Mouse (Mus musculus) forebrain, embryonic 14.5 days (tissue): ENCODE data around the gene Slc6a4. TPM values are rescaled to one million over a fixed set of nuclear protein-coding genes. Genes with fewer than 3 reads are reported as not detected.
A peak's percentile ranks its signal among the peaks of the same experiment; 100 is the strongest.

Experiments used
- ATAC-seq: fragments of 200-750 bp; cut with Nextera tagmentation; 2 replicates; pipeline ENCODE4 v1.8.0; 2017; ENCODE audit warnings: mild to moderate bottlenecking, moderate library complexity
- DNase-seq: peaks from one replicate; pipeline ENCODE4 v3.0.0-alpha.2; 2015; ENCODE audit warnings: low spot score
- H3K27ac ChIP-seq: fragments of 300-500 bp; sonication (generic); 2 replicates; pipeline ENCODE4 v1.5.1; 2014; ENCODE audit warnings: low read depth, mild to moderate bottlenecking, control low read depth, low read length, moderate library complexity
- H3K27me3 ChIP-seq: fragments of 300-500 bp; sonication (generic); replicated peaks from 2 replicates; pipeline ENCODE4 v1.6.1; 2014; ENCODE audit warnings: low read length, control low read depth, mixed read lengths; ENCODE audit not compliant: control insufficient read depth, insufficient read depth
- H3K36me3 ChIP-seq: fragments of 300-500 bp; sonication (generic); 2 replicates; pipeline ENCODE4 v1.6.1; 2014; ENCODE audit warnings: low read length, control low read depth; ENCODE audit not compliant: control insufficient read depth, insufficient read depth
- H3K4me1 ChIP-seq: fragments of 300-500 bp; sonication (generic); 2 replicates; pipeline ENCODE4 v1.6.1; 2014; ENCODE audit warnings: antibody characterized with exemption, low read length, control low read depth; ENCODE audit not compliant: control insufficient read depth, insufficient read depth
- H3K4me2 ChIP-seq: fragments of 300-500 bp; sonication (generic); 2 replicates; pipeline ENCODE4 v1.6.1; 2014; ENCODE audit warnings: mild to moderate bottlenecking, control low read depth, low read length
- H3K4me3 ChIP-seq: fragments of 300-500 bp; sonication (generic); 2 replicates; pipeline ENCODE4 v1.5.1; 2014; ENCODE audit warnings: low read depth, low read length, control low read depth
- H3K9ac ChIP-seq: fragments of 300-500 bp; sonication (generic); 2 replicates; pipeline ENCODE4 v1.6.1; 2014; ENCODE audit warnings: mild to moderate bottlenecking, low read length, control low read depth, moderate library complexity
- H3K9me3 ChIP-seq: fragments of 300-500 bp; sonication (generic); replicated peaks from 2 replicates; pipeline ENCODE4 v1.6.1; 2016; ENCODE audit warnings: low read length, control low read depth, mixed read lengths; ENCODE audit not compliant: control insufficient read depth
- WGBS: fragments of 180-500 bp; shearing (Covaris S2); extraction: QIAGEN DNeasy Blood & Tissue Kit; methylation state at CpG from one replicate; pipeline ENCODE4 v1.1.7; 2014; 5-methylcytosine and 5-hydroxymethylcytosine counted together
- polyA plus RNA-seq: library from polyadenylated mRNA; unstranded; fragments of >200 nt; fragmentation: Nextera tagmentation; extraction: Ambion mirVana; gene quantifications from 2 replicates; pipeline ENCODE4 v1.2.1, GENCODE M21; 2014

Gene Slc6a4
- polyA plus RNA-seq = 0.10 and 0.46 TPM in 2 replicates

- no peak for ATAC-seq
These were observed at the start of gene Slc6a4 for GRCm38 (mm10) chr11:76997916-76998704. Slc6a4 (plus strand) TSS chr11:76998603.

DNA sequence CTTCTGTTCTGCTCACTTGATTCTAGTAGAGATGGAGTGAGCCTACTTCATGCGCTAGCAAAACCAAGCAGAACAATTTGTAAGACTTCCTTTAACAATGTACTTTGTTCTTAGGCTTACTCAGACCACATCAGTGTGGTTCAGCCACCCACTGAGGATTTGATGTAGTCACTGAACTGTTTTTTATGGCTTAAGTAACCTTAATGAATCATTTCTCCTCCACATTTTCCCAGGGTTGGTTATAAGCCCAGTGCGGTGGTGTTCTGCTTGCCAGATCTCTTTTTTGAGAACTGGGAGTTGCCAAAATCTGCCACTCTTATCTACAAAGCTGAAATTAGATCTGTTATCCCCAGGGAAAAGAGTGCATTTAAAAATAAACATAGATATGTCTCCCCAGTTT lies 44.9 kb upstream of the Slc6a4 start:
- Histone ChIP-seq H3K27ac (no peak overlapping the region), H3K9me3 (no peaks in the 10 kb centered on the region), H3K36me3 (peaks cover 70% of the 10 kb centered on the region), H3K27me3 (no peaks in the 10 kb centered on the region), H3K4me3 (no peak overlapping the region), H3K4me1 (no peaks in the 10 kb centered on the region), H3K4me2 (no peak overlapping the region), H3K9ac (no peak overlapping the region)
- ATAC-seq (no peak), DNase-seq (no peak)
- WGBS = 85% methylated on average over 2 of the region's 2 CpGs

More at GRCm38 (mm10) chr11:76997916-76998704, at the start of gene Slc6a4:
- H3K4me3 ChIP-seq = peak within 1 kb of the TSS; percentile 40
- no peak within 1 kb of the TSS for H3K27ac ChIP-seq
- H3K9me3 ChIP-seq = no peaks in the 10 kb centered on the region
- peaks cover 8% of the 10 kb centered on the region; the same call in 1 of the 2 replicates for H3K4me1 ChIP-seq
- WGBS = under 1% methylated on average over 43 of the region's 52 CpGs
- peaks cover 48% of the 10 kb centered on the region for H3K27me3 ChIP-seq
- peak within 1 kb of the TSS; percentile 73 for H3K4me2 ChIP-seq
- H3K9ac ChIP-seq = peak within 1 kb of the TSS; percentile 44
- DNase-seq = peak; percentile 28
- no peaks in the 10 kb centered on the region for H3K36me3 ChIP-seq

GRCm38 (mm10) chr11:76965703-76966102 lies 32.7 kb upstream of the Slc6a4 start:
- no peak overlapping the region for H3K9ac ChIP-seq
- no peak overlapping the region for H3K27ac ChIP-seq
- H3K27me3 ChIP-seq = no peaks in the 10 kb centered on the region
- no peaks in the 10 kb centered on the region for H3K9me3 ChIP-seq
- H3K4me3 ChIP-seq = no peak overlapping the region
- 97% methylated on average over 3 of the region's 3 CpGs for WGBS
- H3K4me2 ChIP-seq = no peak overlapping the region
- ATAC-seq (no peak), DNase-seq (no peak)
- no peaks in the 10 kb centered on the region for H3K4me1 ChIP-seq
- peaks cover 79% of the 10 kb centered on the region for H3K36me3 ChIP-seq

GRCm38 (mm10) chr11:76970328-76970727 lies 28.1 kb upstream of the Slc6a4 start:
- no peak overlapping the region for H3K4me2 ChIP-seq
- H3K4me1 ChIP-seq = no peaks in the 10 kb centered on the region
- ATAC-seq = no peak
- no peaks in the 10 kb centered on the region for H3K27me3 ChIP-seq
- DNase-seq = no peak
- no peak overlapping the region for H3K4me3 ChIP-seq
- H3K27ac ChIP-seq = no peak overlapping the region
- no peak overlapping the region for H3K9ac ChIP-seq
- 96% methylated on average over 2 of the region's 2 CpGs for WGBS
- H3K36me3 ChIP-seq = peaks cover 90% of the 10 kb centered on the region
- H3K9me3 ChIP-seq = no peaks in the 10 kb centered on the region

DNA sequence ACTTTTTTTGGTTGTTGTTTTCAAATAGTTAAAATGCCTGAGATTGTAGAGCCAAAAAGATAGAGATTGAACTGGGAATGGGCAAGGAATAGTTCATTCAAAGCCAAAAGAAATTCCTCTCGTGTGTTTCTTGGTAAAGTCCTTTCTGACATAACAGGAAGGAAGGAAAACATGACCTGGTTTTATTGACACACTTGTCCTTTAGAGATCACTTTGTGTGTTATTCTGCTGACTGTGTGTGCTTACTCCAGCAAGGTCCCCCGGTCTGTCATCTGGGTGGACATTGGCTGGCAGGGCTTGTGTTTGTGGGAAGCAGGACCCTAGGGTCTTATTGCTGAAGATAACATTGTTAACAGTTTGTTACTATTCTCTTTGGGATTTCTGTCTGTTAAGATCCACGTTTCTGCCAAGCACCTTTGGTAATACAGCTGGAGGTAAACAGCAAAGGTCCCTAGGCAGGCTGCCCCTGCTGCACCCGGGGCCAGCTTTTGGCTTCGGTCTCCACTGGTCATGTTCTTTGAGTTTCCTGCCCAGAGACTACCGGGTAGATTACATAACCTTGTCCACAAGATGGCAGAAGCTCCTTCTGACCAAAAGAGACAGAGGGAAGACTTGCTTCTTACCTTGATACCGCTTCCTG lies 23.6 kb upstream of the Slc6a4 start:
- Histone ChIP-seq H3K9me3 (no peaks in the 10 kb centered on the region), H3K4me1 (no peaks in the 10 kb centered on the region), H3K27me3 (no peaks in the 10 kb centered on the region), H3K36me3 (peaks cover 78% of the 10 kb centered on the region), H3K4me3 (no peak overlapping the region), H3K27ac (no peak overlapping the region), H3K4me2 (no peak overlapping the region), H3K9ac (no peak overlapping the region)
- 89% methylated on average over 7 of the region's 7 CpGs for WGBS
- DNase-seq = no peak
- no peak for ATAC-seq

GRCm38 (mm10) chr11:76981570-76982141 lies 16.7 kb upstream of the Slc6a4 start:
- DNase-seq (no peak), ATAC-seq (no peak)
- Histone ChIP-seq H3K27ac (no peak overlapping the region), H3K9me3 (no peaks in the 10 kb centered on the region), H3K27me3 (no peaks in the 10 kb centered on the region), H3K9ac (no peak overlapping the region), H3K4me2 (no peak overlapping the region), H3K36me3 (peaks cover 63% of the 10 kb centered on the region), H3K4me3 (no peak overlapping the region), H3K4me1 (no peaks in the 10 kb centered on the region)
- 88% methylated on average over 5 of the region's 5 CpGs for WGBS

DNA sequence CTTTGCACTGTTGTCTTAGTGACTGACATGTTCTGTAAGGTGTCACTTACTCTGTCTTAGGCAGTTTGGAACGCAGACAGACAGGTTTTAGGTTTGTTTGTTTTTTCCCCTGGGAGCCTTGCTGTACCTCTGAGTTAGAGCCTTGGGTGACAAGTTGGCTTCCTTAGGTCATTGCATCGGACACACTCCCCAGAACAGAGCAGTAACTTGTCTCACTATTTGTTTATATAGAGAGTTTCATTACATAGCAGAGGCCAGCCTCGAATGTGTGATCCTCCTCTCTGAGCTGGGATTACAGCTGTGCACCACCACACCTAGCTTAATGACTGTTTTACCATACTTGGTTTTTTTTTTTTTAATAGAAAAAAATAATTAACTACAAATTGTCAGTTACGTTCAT lies 16.0 kb upstream of the Slc6a4 start:
- 87% methylated on average over 4 of the region's 4 CpGs for WGBS

DNA sequence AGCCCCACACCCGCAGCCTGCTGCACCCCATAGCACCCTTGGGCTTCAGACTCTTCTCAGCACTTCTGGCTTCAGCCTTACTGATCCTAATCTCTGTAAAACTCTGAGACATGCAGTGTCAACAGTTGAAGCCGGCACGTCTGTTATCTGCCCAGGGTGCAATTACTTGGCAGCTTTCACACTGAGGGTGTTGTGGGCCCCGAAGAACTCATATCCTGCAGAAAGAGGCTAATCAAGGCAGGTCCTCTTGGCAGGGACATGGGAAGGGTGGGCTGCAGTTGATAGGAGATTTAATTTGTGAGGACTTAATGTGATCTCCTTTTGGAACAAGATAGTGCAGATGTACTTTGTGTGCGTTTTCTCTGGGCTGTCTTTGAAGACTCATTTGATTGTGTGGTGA lies 14.8 kb upstream of the Slc6a4 start:
- no peak overlapping the region for H3K9ac ChIP-seq
- H3K27me3 ChIP-seq = no peaks in the 10 kb centered on the region
- no peaks in the 10 kb centered on the region for H3K9me3 ChIP-seq
- no peak overlapping the region for H3K4me2 ChIP-seq
- no peak for DNase-seq
- ATAC-seq = no peak
- H3K36me3 ChIP-seq = peaks cover 69% of the 10 kb centered on the region
- H3K27ac ChIP-seq = no peak overlapping the region
- WGBS = 93% methylated on average over 5 of the region's 5 CpGs
- H3K4me3 ChIP-seq = no peak overlapping the region
- H3K4me1 ChIP-seq = no peaks in the 10 kb centered on the region

More for the DNA sequence above, 16.0 kb upstream of the Slc6a4 start:
- no peaks in the 10 kb centered on the region for H3K9me3 ChIP-seq
- no peaks in the 10 kb centered on the region for H3K4me1 ChIP-seq
- H3K27me3 ChIP-seq = no peaks in the 10 kb centered on the region
- H3K27ac ChIP-seq = no peak overlapping the region
- DNase-seq (no peak), ATAC-seq (no peak)
- H3K4me3 ChIP-seq = no peak overlapping the region
- H3K36me3 ChIP-seq = peaks cover 69% of the 10 kb centered on the region
- H3K4me2 ChIP-seq = no peak overlapping the region
- no peak overlapping the region for H3K9ac ChIP-seq

GRCm38 (mm10) chr11:76984173-76984572 lies 14.2 kb upstream of the Slc6a4 start:
- no peaks in the 10 kb centered on the region for H3K4me1 ChIP-seq
- H3K4me2 ChIP-seq = no peak overlapping the region
- H3K4me3 ChIP-seq = no peak overlapping the region
- no peak for DNase-seq
- no peak overlapping the region for H3K27ac ChIP-seq
- no peak overlapping the region for H3K9ac ChIP-seq
- ATAC-seq = no peak
- H3K9me3 ChIP-seq = no peaks in the 10 kb centered on the region
- no peaks in the 10 kb centered on the region for H3K27me3 ChIP-seq
- H3K36me3 ChIP-seq = peaks cover 64% of the 10 kb centered on the region
